Mouse (Mus musculus) limb, embryonic 14.5 days (tissue): Measurements from ENCODE around the gene Il19. TPM values are rescaled to one million over a fixed set of nuclear protein-coding genes. Genes with fewer than 3 reads are reported as not detected.

Experiments
- ATAC-seq: fragments of 200-750 bp; cut with Nextera tagmentation; 2 replicates; pipeline ENCODE4 v1.8.0; 2017; ENCODE audit warnings: low read depth, moderate number of reproducible peaks, moderate TSS enrichment; ENCODE audit not compliant: low FRiP score
- DNase-seq: peaks from one replicate; pipeline ENCODE4 v3.0.0-alpha.2; 2015; ENCODE audit warnings: low spot score
- H3K27ac ChIP-seq: fragments of 300-500 bp; sonication (generic); replicated peaks from 2 replicates; pipeline ENCODE4 v1.5.1; 2014; ENCODE audit warnings: low read depth, mild to moderate bottlenecking, low read length, moderate library complexity, mixed read lengths
- H3K27me3 ChIP-seq: fragments of 300-500 bp; sonication (generic); 2 replicates; pipeline ENCODE4 v1.6.1; 2014; ENCODE audit warnings: low read length, mixed read lengths; ENCODE audit not compliant: control insufficient read depth, insufficient read depth
- H3K36me3 ChIP-seq: fragments of 300-500 bp; sonication (generic); 2 replicates; pipeline ENCODE4 v1.6.1; 2014; ENCODE audit warnings: mild to moderate bottlenecking, low read length, moderate library complexity, mixed read lengths; ENCODE audit not compliant: control insufficient read depth, insufficient read depth
- H3K4me1 ChIP-seq: fragments of 300-500 bp; sonication (generic); 2 replicates; pipeline ENCODE4 v1.6.1; 2014; ENCODE audit warnings: antibody characterized with exemption, low read length, mixed read lengths; ENCODE audit not compliant: control insufficient read depth, insufficient read depth
- H3K4me2 ChIP-seq: fragments of 300-500 bp; sonication (generic); replicated peaks from 2 replicates; pipeline ENCODE4 v1.6.1; 2014; ENCODE audit warnings: low read depth, mild to moderate bottlenecking, low read length, moderate library complexity; ENCODE audit not compliant: severe bottlenecking
- H3K4me3 ChIP-seq: fragments of 300-500 bp; sonication (generic); replicated peaks from 2 replicates; pipeline ENCODE4 v1.5.1; 2014; ENCODE audit warnings: low read length
- H3K9ac ChIP-seq: fragments of 300-500 bp; sonication (generic); 2 replicates; pipeline ENCODE4 v1.6.1; 2014; ENCODE audit warnings: mild to moderate bottlenecking, low read depth, low read length, moderate library complexity; ENCODE audit not compliant: severe bottlenecking
- H3K9me3 ChIP-seq: fragments of 300-500 bp; sonication (generic); 2 replicates; pipeline ENCODE4 v1.6.1; 2016; ENCODE audit warnings: low read length; ENCODE audit not compliant: control insufficient read depth
- POLR2A ChIP-seq: fragments of 200-500 bp; IDR thresholded peaks from 2 replicates; pipeline ENCODE4 v1.8.0; 2012; ENCODE audit warnings: inconsistent platforms, mild to moderate bottlenecking, moderate library complexity, borderline replicate concordance; ENCODE audit not compliant: insufficient read depth, insufficient read length; ENCODE audit errors: extremely low read depth
- WGBS: fragments of 180-500 bp; shearing (Covaris S2); extraction: QIAGEN DNeasy Blood & Tissue Kit; methylation state at CpG from one replicate; pipeline ENCODE4 v1.1.7; 2014; 5-methylcytosine and 5-hydroxymethylcytosine counted together
- polyA plus RNA-seq, 2 experiments: library from polyadenylated mRNA; depleted of rRNA in 1 of 2; stranded (reverse) in 1 of 2; unstranded in 1 of 2; fragments of >200 nt; fragmentation: Nextera tagmentation in 1 of 2; extraction: Ambion mirVana in 1 of 2; gene quantifications; 2 replicates each; pipeline versions ENCODE4 v1.2.1 to v1.2.3; 2012 to 2014

The Il19 gene
- polyA plus RNA-seq, 2 experiments = 0.09 TPM; not detected in 1

GRCm38 (mm10) chr1:130893329-130894040, 46.4 kb downstream of the Il19 start:
- no peak for TF ChIP-seq POLR2A
- WGBS = 64% methylated on average over 9 of the region's 9 CpGs
- no peak overlapping the region for H3K27ac ChIP-seq

GRCm38 (mm10) chr1:130892446-130892845, 47.5 kb downstream of the Il19 start:
- H3K27me3 ChIP-seq = no peaks in the 10 kb centered on the region
- H3K4me1 ChIP-seq = no peaks in the 10 kb centered on the region
- ATAC-seq (no peak), DNase-seq (no peak)
- no peak overlapping the region for H3K9ac ChIP-seq
- no peak overlapping the region for H3K4me3 ChIP-seq
- H3K4me2 ChIP-seq = no peak overlapping the region
- TF ChIP-seq POLR2A = no peak
- 77% methylated on average over 1 of the region's 1 CpGs for WGBS
- no peaks in the 10 kb centered on the region for H3K36me3 ChIP-seq
- no peak overlapping the region for H3K27ac ChIP-seq
- no peaks in the 10 kb centered on the region for H3K9me3 ChIP-seq

More at GRCm38 (mm10) chr1:130893329-130894040, 46.4 kb downstream of the Il19 start:
- Histone ChIP-seq H3K9me3 (no peaks in the 10 kb centered on the region), H3K36me3 (no peaks in the 10 kb centered on the region), H3K4me2 (no peak overlapping the region), H3K4me1 (no peaks in the 10 kb centered on the region), H3K9ac (no peak overlapping the region), H3K4me3 (no peak overlapping the region), H3K27me3 (no peaks in the 10 kb centered on the region)
- ATAC-seq = no peak
- DNase-seq = no peak

- Histone ChIP-seq H3K4me3 (no peak within 1 kb of the TSS), H3K36me3 (no peaks in the 10 kb centered on the region), H3K4me1 (no peaks in the 10 kb centered on the region), H3K27ac (no peak within 1 kb of the TSS), H3K27me3 (no peaks in the 10 kb centered on the region), H3K9me3 (no peaks in the 10 kb centered on the region), H3K4me2 (no peak within 1 kb of the TSS), H3K9ac (no peak within 1 kb of the TSS)
- TF ChIP-seq POLR2A = no peak
- no peak for DNase-seq
- no peak for ATAC-seq
Observed at GRCm38 (mm10) chr1:130887354-130887753, 52.6 kb downstream of the Il19 start, which contains the start of gene Il24. TSS of gene Il24 (minus strand) at chr1:130887454.

- Histone ChIP-seq H3K4me1 (0 out of 2 replicates have a peak, but pooled peaks cover 4% of the 10 kb centered on the region), H3K27me3 (peaks cover 10% of the 10 kb centered on the region; the same call in 1 of the 2 replicates), H3K27ac (no peak overlapping the region), H3K4me3 (no peak overlapping the region), H3K9ac (no peak overlapping the region), H3K9me3 (no peaks in the 10 kb centered on the region), H3K4me2 (no peak overlapping the region), H3K36me3 (no peaks in the 10 kb centered on the region)
- DNase-seq (no peak), ATAC-seq (no peak)
- WGBS = 83% methylated on average over 4 of the region's 4 CpGs
- TF ChIP-seq POLR2A = no peak
Observed at GRCm38 (mm10) chr1:130883146-130883545, 56.8 kb downstream of the Il19 start.

Other genes with a start within 250 kb of the Il19 start
- gene Gm29427, start 224.3 kb downstream of the Il19 start, polyA plus RNA-seq (2012; rRNA removed) = not detected in 2 replicates
- gene Gm29427, start 224.3 kb downstream of the Il19 start, polyA plus RNA-seq (2014; fragmentation: Nextera tagmentation; extraction: Ambion mirVana) = not detected in 2 replicates
- 2.9 TPM in 2 replicates for gene Yod1, start 222.8 kb downstream of the Il19 start, polyA plus RNA-seq (2012; rRNA removed)
- 7.2 and 7.9 TPM in 2 replicates for gene Yod1, start 222.8 kb downstream of the Il19 start, polyA plus RNA-seq (2014; fragmentation: Nextera tagmentation; extraction: Ambion mirVana)
- 17.2 and 20.8 TPM in 2 replicates for gene Pfkfb2, start 210.9 kb downstream of the Il19 start, polyA plus RNA-seq (2012; rRNA removed)
- 7.3 and 8.5 TPM in 2 replicates for gene Pfkfb2, start 210.9 kb downstream of the Il19 start, polyA plus RNA-seq (2014; fragmentation: Nextera tagmentation; extraction: Ambion mirVana)
- gene AA986860, start 208.1 kb downstream of the Il19 start, polyA plus RNA-seq (2012; rRNA removed) = 1.9 and 2.8 TPM in 2 replicates
- gene AA986860, start 208.1 kb downstream of the Il19 start, polyA plus RNA-seq (2014; fragmentation: Nextera tagmentation; extraction: Ambion mirVana) = 8.1 and 10.6 TPM in 2 replicates
- gene Fcamr, start 139.2 kb downstream of the Il19 start, polyA plus RNA-seq (2012; rRNA removed) = 0.44 and 0.54 TPM in 2 replicates
- 0.11 and 0.28 TPM in 2 replicates for gene Fcamr, start 139.2 kb downstream of the Il19 start, polyA plus RNA-seq (2014; fragmentation: Nextera tagmentation; extraction: Ambion mirVana)
- gene Pigr, start 113.4 kb downstream of the Il19 start, polyA plus RNA-seq (2012; rRNA removed) = 0.08 TPM in 1 of 2 replicates, not detected in the other
- 0.15 TPM in 1 of 2 replicates, not detected in the other for gene Pigr, start 113.4 kb downstream of the Il19 start, polyA plus RNA-seq (2014; fragmentation: Nextera tagmentation; extraction: Ambion mirVana)
- gene Fcmr, start 74.4 kb downstream of the Il19 start, polyA plus RNA-seq (2012; rRNA removed) = not detected in 2 replicates
- gene Fcmr, start 74.4 kb downstream of the Il19 start, polyA plus RNA-seq (2014; fragmentation: Nextera tagmentation; extraction: Ambion mirVana) = not detected in 2 replicates
- not detected in 2 replicates for gene Il24, start 52.7 kb downstream of the Il19 start, polyA plus RNA-seq (2012; rRNA removed)
- gene Il24, start 52.7 kb downstream of the Il19 start, polyA plus RNA-seq (2014; fragmentation: Nextera tagmentation; extraction: Ambion mirVana) = not detected in 2 replicates
- not detected in 2 replicates for gene Il20, start 28.7 kb downstream of the Il19 start, polyA plus RNA-seq (2012; rRNA removed)
- gene Il20, start 28.7 kb downstream of the Il19 start, polyA plus RNA-seq (2014; fragmentation: Nextera tagmentation; extraction: Ambion mirVana) = not detected in 2 replicates
- 0.05 and 0.06 TPM in 2 replicates for gene Il10, start 79.7 kb upstream of the Il19 start, polyA plus RNA-seq (2012; rRNA removed)
- gene Il10, start 79.7 kb upstream of the Il19 start, polyA plus RNA-seq (2014; fragmentation: Nextera tagmentation; extraction: Ambion mirVana) = not detected in 2 replicates
- 60.9 and 70.0 TPM in 2 replicates for gene Mapkapk2, start 157.7 kb upstream of the Il19 start, polyA plus RNA-seq (2012; rRNA removed)
- gene Mapkapk2, start 157.7 kb upstream of the Il19 start, polyA plus RNA-seq (2014; fragmentation: Nextera tagmentation; extraction: Ambion mirVana) = 49.9 and 51.6 TPM in 2 replicates
- 1.6 and 1.7 TPM in 2 replicates for gene Dyrk3, start 198.2 kb upstream of the Il19 start, polyA plus RNA-seq (2012; rRNA removed)
- 2.3 and 2.7 TPM in 2 replicates for gene Dyrk3, start 198.2 kb upstream of the Il19 start, polyA plus RNA-seq (2014; fragmentation: Nextera tagmentation; extraction: Ambion mirVana)
- 59.8 and 60.7 TPM in 2 replicates for gene Eif2d, start 213.1 kb upstream of the Il19 start, polyA plus RNA-seq (2012; rRNA removed)
- 61.9 and 64.8 TPM in 2 replicates for gene Eif2d, start 213.1 kb upstream of the Il19 start, polyA plus RNA-seq (2014; fragmentation: Nextera tagmentation; extraction: Ambion mirVana)